Mouse (Mus musculus) mouse trophoblast stem cell (cell line): ENCODE data around the gene Pcmtd2.
"Not testable (repeated sequence)": the region's sequence is repeated elsewhere in the genome, so short reads cannot be mapped to it uniquely, and the experiment has no call there.

Experiments
- in situ Hi-C, 2 experiments: fragments of 300-500 bp; cut with MseI, MboI; formaldehyde crosslinking; loops; 2 replicates in 1 of 2; 3 replicates in 1 of 2; pipeline ENCODE4 v1.15.1; 2025

Gene Pcmtd2

DNA sequence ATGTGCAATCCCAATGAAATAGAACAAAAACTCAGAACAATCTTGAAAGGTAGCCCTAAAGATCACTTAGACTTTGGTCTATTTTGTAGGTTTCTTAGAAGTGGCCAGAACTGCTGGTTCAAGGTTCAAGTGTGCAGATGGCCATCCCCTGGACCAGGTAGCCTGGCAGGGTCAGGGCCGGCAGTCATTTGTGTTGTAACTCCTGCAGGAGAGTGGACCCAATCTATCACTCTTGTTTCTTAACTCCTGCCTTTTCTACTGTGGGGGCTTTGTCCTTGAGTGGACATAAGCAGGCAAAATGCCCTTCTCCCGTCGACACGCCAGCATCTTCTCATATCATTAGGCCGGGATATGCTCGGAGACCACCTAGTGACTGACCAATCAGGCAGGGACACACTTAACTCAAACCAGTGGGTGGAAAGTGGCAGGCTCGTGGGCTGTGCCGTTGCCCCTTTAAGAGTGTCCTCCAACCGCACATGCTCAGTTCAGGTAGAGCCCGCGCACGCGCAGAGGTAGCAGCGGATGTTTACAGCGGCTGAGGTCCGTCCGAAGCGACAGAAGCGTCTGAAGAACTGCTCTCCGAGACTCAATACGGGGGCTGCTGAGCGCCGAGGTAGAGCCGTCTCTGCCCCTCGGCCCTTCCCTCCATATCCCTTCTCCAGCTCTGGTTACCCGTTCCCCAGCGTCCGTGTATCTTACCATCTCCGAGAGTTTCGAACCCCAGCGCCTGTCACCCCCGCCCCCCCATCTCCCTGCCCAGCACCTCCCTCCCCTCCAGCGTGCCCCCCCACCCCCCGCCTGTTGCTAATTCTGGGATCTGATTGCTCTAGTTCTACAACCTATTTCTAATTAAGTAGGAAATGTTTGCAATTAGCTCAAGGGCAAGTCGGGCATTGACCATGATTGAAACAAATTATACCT lies at the start of gene Pcmtd2:
Gene Pcmtd2 (plus strand): TSS at position 483 of the 921 bp plus-strand sequence.
- in situ Hi-C loops, result no loop called here

GRCm38 (mm10) chr2:181789396-181789795 lies 48.3 kb upstream of the Pcmtd2 start:
- in situ Hi-C loops, result no loop called here

GRCm38 (mm10) chr2:181793186-181793585 lies 44.5 kb upstream of the Pcmtd2 start:
- in situ Hi-C loops, result not testable (repeated sequence)

GRCm38 (mm10) chr2:181795641-181796130 lies 42.0 kb upstream of the Pcmtd2 start:
- in situ Hi-C loops, result no loop called here

DNA sequence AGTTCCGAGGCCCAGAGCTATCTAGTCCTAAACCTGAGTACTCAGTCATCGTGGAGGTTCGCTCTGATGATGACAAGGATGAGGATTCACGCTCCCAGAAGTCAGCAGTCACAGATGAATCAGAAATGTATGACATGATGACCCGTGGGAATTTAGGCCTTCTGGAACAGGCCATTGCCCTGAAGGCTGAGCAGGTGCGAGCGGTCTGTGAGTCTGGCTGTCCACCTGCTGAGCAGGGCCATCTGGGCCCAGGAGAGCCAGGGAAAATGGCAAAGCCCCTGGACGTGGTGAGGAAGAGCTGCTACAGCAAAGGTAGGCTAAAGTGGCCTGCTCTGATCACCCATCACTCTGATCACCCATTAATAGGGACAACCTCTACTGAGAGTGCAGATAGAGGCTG lies 40.0 kb upstream of the Pcmtd2 start:
- in situ Hi-C loops, result no loop called here

- in situ Hi-C loops, result no loop called here
These were observed 8.5 kb upstream of the Pcmtd2 start for GRCm38 (mm10) chr2:181829032-181829650.

DNA sequence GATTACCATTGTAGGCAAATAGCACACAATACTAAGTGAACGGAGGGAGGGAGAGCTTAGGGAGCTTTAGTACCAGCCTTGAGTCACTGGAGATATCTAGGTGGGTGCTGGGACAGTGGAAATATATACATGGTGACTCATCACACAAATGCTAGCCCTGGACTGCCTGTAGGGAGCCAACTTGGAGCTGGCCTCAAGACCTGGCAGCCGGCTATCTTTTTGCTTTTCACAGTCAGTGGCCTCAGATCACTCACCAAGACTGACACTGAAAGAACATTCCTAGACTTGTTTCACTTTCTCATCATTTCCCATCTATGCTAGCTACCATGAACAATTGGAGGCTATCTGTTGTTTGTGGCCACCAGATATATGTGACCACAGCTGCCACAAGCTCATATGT lies 4.9 kb upstream of the Pcmtd2 start:
- in situ Hi-C loops, result no loop called here

GRCm38 (mm10) chr2:181838293-181838680 lies 633 bp downstream of the Pcmtd2 start:
- in situ Hi-C loops, result no loop called here

- in situ Hi-C loops, result no loop called here
These were observed 8.2 kb downstream of the Pcmtd2 start for GRCm38 (mm10) chr2:181845709-181846394.

- in situ Hi-C loops, result loop anchor here (10.0 kb wide), 2 partner anchors 139 to 149 kb away; partner anchors contain the start of gene Oprl1 (in 1 of the 2)
These were observed 26.3 kb downstream of the Pcmtd2 start, which contains the start of gene Polr3k for GRCm38 (mm10) chr2:181863791-181864535. Gene Polr3k (plus strand): TSS chr2:181864337.

GRCm38 (mm10) chr2:181864536-181864860 lies 26.8 kb downstream of the Pcmtd2 start:
- in situ Hi-C loops, result loop anchor here (10.0 kb wide), 2 partner anchors 140 to 150 kb away; partner anchors contain the start of gene Oprl1 (in 1 of the 2)

DNA sequence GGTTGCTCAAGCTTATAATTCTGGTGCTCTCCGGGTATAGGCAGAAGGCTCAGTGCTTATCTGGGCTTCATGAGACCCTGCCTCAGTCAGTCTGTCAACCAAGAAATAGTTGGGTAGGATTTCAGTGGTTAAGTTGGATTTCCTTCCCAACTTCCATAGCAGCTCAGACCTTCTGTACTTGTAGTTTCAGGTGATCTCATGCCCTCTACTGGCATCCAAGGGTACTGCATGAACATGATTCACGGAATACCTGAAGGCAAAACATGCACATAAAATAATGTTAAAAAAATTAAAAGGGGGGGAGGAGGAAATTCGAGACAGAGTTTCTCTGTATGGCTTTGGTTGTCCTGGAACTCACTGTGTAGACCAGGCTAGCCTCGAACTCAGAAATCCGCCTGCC lies 29.3 kb downstream of the Pcmtd2 start:
- in situ Hi-C loops, result loop anchor here (10.0 kb wide), 2 partner anchors 142 to 152 kb away; partner anchors contain the start of gene Oprl1 (in 1 of the 2)

DNA sequence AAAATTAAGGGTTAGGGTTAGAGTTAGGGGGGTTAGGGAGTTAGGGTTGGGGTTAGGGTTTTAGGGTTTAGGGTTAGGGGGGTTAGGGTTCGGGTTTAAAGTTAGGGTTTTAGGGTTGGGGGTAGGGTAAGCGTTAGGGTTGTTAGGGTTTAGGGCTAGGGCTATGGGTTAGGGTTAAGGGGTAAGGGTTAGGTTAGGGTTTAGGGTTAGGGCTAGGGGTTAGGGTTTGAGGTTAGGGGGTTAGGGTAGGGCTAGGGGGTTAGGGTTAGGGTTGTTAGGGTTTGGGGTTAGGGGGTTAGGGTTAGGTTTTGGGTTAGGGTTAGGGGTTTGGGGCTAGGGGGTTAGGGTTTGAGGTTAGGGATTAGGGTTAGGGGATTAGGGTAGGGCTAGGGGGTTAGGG lies 33.4 kb downstream of the Pcmtd2 start:
- in situ Hi-C loops, result no loop called here

- in situ Hi-C loops, result no loop called here
These were observed 41.2 kb downstream of the Pcmtd2 start for GRCm38 (mm10) chr2:181878903-181879302.

GRCm38 (mm10) chr2:181883022-181883749 lies 45.5 kb downstream of the Pcmtd2 start:
- in situ Hi-C loops, result no loop called here
